Mouse (Mus musculus) left cerebral cortex, adult 8-10 months (tissue): ENCODE data around the gene Fam161b. TPM values are rescaled to one million over a fixed set of nuclear protein-coding genes. Genes with fewer than 3 reads are reported as not detected.

Source experiments
- total RNA-seq, 4 experiments: library from RNA; stranded (reverse); gene quantifications; 2 replicates each; pipeline ENCODE4 v1.2.4; 2022

Gene Fam161b
- total RNA-seq, 4 experiments from 2014 or later: 10.5 to 13.1 (median 12.2) TPM

Other genes with a start within 250 kb of the Fam161b start
- gene Dnal1, start 247.5 kb downstream of the Fam161b start, total RNA-seq: 10 to 100 TPM; 72.6 to 93.3 (median 83.6) TPM
- 1 to 10 TPM; 5.1 to 6.3 (median 5.8) TPM for gene Pnma1, start 213.3 kb downstream of the Fam161b start, total RNA-seq
- 10 to 100 TPM; 17.8 to 23.3 (median 20.3) TPM for gene Elmsan1, start 143.0 kb downstream of the Fam161b start, total RNA-seq
- gene Ptgr2, start 76.6 kb downstream of the Fam161b start, total RNA-seq: 10 to 100 TPM; 37.4 to 42.8 (median 42.2) TPM
- gene Zfp410, start 45.0 kb downstream of the Fam161b start, total RNA-seq: 10 to 100 TPM; 30.9 to 40.4 (median 33.1) TPM
- gene Coq6, start 176 bp downstream of the Fam161b start, total RNA-seq: 10 to 100 TPM; 22.0 to 28.3 (median 25.2) TPM
- 10 to 100 TPM; 23.5 to 29.7 (median 27.0) TPM for gene Entpd5, start 47.2 kb upstream of the Fam161b start, total RNA-seq
- 1 to 10 TPM; 5.8 to 8.9 (median 6.2) TPM for gene Bbof1, start 47.2 kb upstream of the Fam161b start, total RNA-seq
- 10 to 100 TPM; 11.7 to 15.2 (median 13.5) TPM for gene Rnf113a2, start 55.4 kb upstream of the Fam161b start, total RNA-seq
- 10 to 100 TPM; 55.8 to 70.5 (median 60.5) TPM for gene Aldh6a1, start 89.2 kb upstream of the Fam161b start, total RNA-seq
- gene Lin52, start 89.6 kb upstream of the Fam161b start, total RNA-seq: 10 to 100 TPM; 23.4 to 29.7 (median 27.4) TPM
- gene Vsx2, start 207.9 kb upstream of the Fam161b start, total RNA-seq: under 1 TPM; 0.17 to 0.39 (median 0.29) TPM